Mouse (Mus musculus): Measurements from ENCODE around the gene Dnaaf3. TPM values are rescaled to one million over a fixed set of nuclear protein-coding genes. Genes with fewer than 3 reads are reported as not detected.
A peak's percentile ranks its signal among the peaks of the same experiment; 100 is the strongest.

Gene Dnaaf3
- polyA plus RNA-seq, 1 experiment from 2014 or later = 3.5 TPM

DNA sequence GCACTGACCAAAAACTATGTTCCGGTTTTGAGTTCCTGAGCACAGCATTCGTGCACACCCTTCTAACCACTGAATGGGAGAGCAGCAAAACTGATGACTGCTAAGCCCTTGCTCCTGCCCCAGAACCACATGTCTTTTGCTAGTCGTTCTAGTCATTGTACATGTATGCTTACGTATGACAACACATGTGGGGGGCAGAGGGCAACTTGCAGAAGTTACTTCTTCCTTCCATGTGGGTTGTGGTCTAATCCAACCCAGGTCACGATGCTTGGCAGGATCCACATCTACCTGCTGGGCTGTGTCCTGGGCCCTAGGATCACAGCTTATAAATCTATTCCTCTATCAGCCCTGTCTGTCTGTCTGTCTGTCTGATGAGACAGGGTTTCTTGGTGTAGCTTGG is 28.4 kb downstream of the Dnaaf3 start:
- Histone ChIP-seq H3K9me3 (replicated peaks) (no peaks in the 10 kb centered on the region), H3K27me3 (no peaks in the 10 kb centered on the region), H3K4me1 (peaks cover 36% of the 10 kb centered on the region), H3K36me3 (no peaks in the 10 kb centered on the region), H3K9ac (no peak overlapping the region), H3K4me2 (no peak overlapping the region), H3K4me3 (replicated peaks) (no peak overlapping the region), H3K27ac (0 out of 2 replicates have a peak overlapping the region, but pooled peaks have one; percentile 0)
- 83% methylated on average over 5 of the region's 5 CpGs for WGBS
- ATAC-seq (replicated peaks; ENCODE audit: low FRiP score) = no peak

DNA sequence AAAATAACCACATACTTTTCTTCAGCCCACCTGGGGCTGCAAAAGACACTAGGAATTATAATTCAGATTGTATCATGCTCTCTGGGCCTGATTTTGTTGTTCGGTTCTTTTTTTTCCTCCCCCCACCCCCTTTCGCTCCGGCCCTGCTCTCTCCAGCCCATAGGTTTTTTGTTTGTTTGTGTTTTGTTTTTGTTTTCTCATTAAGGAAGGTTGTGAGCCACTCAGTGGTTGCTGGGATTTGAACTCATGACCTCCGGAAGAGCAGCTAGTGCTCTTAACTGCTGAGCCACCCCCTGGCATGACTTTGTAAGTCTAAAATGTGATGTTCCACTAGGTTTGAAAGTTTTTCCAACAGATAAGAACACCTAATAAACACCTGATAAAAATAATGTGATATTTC is 29.2 kb downstream of the Dnaaf3 start:
- Histone ChIP-seq H3K9ac (no peak overlapping the region), H3K4me2 (no peak overlapping the region), H3K4me3 (replicated peaks) (0 out of 2 replicates have a peak overlapping the region, but pooled peaks have one; percentile 90), H3K36me3 (no peaks in the 10 kb centered on the region), H3K27ac (peak overlapping the region; percentile 91), H3K27me3 (no peaks in the 10 kb centered on the region), H3K4me1 (peaks cover 43% of the 10 kb centered on the region), H3K9me3 (replicated peaks) (no peaks in the 10 kb centered on the region)
- 86% methylated on average over 4 of the region's 4 CpGs for WGBS
- ATAC-seq (replicated peaks; ENCODE audit: low FRiP score) = no peak

DNA sequence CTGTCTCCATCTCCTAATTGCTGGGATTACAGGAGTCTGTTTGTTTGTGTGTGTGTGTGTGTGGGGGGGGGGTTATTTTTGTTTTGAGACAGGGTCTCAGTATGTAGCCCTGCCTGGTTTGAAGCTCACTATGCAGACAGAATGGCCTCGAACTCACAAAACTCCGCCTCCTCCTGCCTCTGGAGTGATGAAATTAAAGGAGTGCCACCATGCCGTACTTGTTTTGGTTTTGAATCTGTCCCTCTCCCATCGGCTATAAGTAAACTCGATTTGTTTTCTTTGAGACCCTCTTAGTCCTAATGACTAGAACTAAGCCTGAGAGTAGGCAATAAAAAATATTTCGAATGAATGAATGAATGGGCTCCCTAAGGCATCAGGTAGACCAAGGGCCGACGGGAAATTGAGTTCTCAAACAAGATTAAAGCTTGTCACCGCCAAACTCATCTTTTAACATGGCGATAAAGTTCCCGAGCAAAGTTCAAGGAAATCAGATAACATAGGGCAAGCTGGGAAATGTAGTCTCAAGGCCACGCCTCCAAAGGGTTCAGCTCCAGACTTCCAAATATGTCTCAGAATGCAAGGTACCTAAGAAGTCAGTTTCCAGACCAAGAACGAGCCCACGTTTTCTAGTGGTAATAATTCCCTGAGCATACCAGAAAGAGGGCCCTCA is 29.7 kb downstream of the Dnaaf3 start:
- ATAC-seq (replicated peaks; ENCODE audit: low FRiP score) = peak; percentile 27
- peak overlapping the region; percentile 75 for H3K4me2 ChIP-seq
- H3K27me3 ChIP-seq = no peaks in the 10 kb centered on the region
- 12% methylated on average over 14 of the region's 14 CpGs for WGBS
- H3K4me1 ChIP-seq = peaks cover 48% of the 10 kb centered on the region
- H3K4me3 ChIP-seq (replicated peaks) = peak overlapping the region; percentile 90
- no peaks in the 10 kb centered on the region for H3K9me3 ChIP-seq (replicated peaks)
- H3K36me3 ChIP-seq = no peaks in the 10 kb centered on the region
- peak overlapping the region; percentile 88 for H3K9ac ChIP-seq
- H3K27ac ChIP-seq = peak overlapping the region; percentile 91

DNA sequence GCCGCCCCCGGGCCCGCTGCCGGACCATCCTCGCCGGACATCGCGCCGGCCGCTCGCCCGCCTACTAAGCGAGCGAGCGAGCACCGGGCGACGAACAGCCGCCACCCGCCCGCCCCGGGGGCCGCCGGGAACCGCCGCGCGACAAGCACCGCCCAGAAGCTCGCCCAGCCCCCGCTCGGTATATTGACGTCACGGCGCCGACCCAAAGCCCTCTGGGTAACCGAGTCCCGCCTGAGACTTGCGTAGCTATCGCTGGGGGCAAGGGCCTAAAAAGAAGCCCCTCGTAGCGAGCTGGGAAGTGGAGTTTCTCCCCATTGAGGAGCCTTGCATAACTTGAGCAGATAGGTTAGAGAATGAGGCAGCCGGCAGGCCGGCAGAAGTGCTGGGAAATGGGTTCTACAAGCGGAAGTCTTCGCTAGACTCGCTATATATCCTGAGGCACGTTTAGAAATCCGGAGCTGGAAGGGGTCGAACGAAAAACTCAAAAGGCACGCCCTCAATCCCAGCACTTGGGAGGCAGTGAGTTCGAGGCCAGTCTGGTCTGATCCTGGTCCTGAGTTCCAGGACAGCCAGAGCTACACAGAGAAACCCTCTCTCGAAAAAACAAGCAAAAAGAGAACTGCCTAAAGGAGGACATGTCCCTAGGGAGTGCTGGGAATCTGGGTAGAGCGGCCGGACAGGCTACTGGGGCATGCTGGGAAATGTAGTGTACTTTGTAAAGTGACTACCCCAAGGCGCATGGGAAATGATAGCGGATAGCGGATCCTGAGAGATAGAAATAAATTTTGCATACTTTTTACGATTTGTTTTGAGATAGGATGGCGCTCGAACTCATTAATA is 30.5 kb downstream of the Dnaaf3 start, which contains the start of gene Ppp1r12c:
Gene Ppp1r12c, minus strand, starts transcription at position 123 of the 840 bp plus-strand sequence.
- Histone ChIP-seq H3K27ac (peak within 1 kb of the TSS; percentile 91), H3K36me3 (peaks cover 7% of the 10 kb centered on the region), H3K9ac (peak within 1 kb of the TSS; percentile 88), H3K4me3 (replicated peaks) (peak within 1 kb of the TSS; percentile 90), H3K27me3 (no peaks in the 10 kb centered on the region), H3K4me2 (peak within 1 kb of the TSS; percentile 75), H3K4me1 (peaks cover 52% of the 10 kb centered on the region), H3K9me3 (replicated peaks) (no peaks in the 10 kb centered on the region)
- peak; percentile 94 for ATAC-seq (replicated peaks; ENCODE audit: low FRiP score)
- under 1% methylated on average over 60 of the region's 62 CpGs for WGBS

DNA sequence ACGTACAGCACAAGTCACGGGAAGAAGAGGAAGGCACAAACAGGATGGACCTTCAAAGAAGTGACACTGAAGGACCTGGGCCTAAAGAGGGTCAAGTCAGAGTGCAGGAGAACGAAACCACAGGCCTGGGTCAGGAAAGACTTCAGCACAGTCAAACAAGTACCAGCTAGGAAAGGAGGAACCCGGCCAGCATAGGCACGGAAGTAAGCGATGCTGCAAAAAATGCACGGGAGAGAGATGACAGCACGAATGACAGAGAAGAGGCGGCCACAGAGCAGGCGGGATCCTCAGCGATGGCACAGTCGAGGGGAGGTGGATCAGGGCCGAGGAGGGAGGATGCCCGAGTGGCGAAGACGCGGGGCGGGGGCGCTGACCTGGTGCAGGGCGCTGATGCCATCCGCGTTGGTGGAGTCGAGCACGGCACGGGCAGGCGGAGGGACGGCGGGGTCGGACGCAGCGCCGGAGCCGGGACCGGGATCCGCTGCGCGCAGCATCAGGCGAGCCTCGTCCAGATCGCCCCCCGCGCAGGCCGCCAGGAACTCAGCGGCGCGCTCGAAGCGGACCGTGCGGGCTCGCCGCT is 31.3 kb downstream of the Dnaaf3 start:
- Histone ChIP-seq H3K4me2 (peak overlapping the region; percentile 75), H3K9me3 (replicated peaks) (no peaks in the 10 kb centered on the region), H3K36me3 (peaks cover 15% of the 10 kb centered on the region), H3K27me3 (no peaks in the 10 kb centered on the region), H3K4me1 (peaks cover 52% of the 10 kb centered on the region), H3K27ac (peak overlapping the region; percentile 91), H3K9ac (peak overlapping the region; percentile 88), H3K4me3 (replicated peaks) (peak overlapping the region; percentile 90)
- peak; percentile 65 for ATAC-seq (replicated peaks; ENCODE audit: low FRiP score)
- WGBS = under 1% methylated on average over 43 of the region's 52 CpGs

DNA sequence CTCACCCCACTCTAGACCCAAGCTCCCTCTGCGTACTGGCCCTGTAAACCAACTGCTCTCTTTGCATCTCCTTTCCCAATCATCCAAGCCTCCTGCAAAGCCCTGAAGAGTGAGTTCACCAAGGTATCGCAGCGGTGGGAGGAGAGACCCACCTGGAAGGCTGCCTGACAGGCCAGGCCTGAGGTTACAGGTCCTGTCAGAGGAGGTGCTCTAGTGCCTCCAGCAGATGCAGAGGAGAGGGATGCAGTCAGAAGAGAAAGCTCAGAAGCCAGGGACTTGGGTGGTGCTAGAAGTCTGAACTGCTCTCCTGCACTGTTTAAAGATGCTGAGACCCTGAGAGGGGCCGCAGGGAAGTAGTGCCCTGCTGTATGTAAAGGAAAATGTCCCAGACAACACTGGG is 33.2 kb downstream of the Dnaaf3 start:
- 0 out of 2 replicates have a peak overlapping the region, but pooled peaks have one; percentile 0 for H3K4me3 ChIP-seq (replicated peaks)
- H3K4me2 ChIP-seq = peak overlapping the region; percentile 9
- no peak overlapping the region for H3K9ac ChIP-seq
- H3K4me1 ChIP-seq = peaks cover 45% of the 10 kb centered on the region
- ATAC-seq (replicated peaks; ENCODE audit: low FRiP score) = no peak
- WGBS = 90% methylated on average over 4 of the region's 4 CpGs
- no peaks in the 10 kb centered on the region for H3K27me3 ChIP-seq
- peaks cover 33% of the 10 kb centered on the region for H3K36me3 ChIP-seq
- H3K9me3 ChIP-seq (replicated peaks) = no peaks in the 10 kb centered on the region
- H3K27ac ChIP-seq = no peak overlapping the region

DNA sequence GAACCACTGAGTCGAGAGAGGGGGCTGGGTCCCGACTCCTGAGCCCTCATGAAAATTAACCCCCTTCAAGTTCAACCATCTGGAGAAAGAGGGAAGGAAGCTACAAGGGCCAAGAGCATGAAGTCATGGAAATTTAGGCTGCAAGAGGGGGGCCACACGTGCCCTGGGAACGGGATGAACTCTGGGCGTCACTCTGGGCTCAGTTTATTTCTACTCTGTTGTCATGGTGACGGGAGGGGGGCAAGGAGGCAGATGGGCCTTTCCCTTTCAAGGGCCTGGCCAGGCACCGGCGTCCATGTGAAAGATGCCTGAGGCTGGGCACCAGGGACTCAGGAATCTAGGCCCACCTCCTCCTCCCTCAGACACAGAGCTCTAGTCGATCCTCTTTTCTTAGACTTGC is 34.0 kb downstream of the Dnaaf3 start:
- Histone ChIP-seq H3K9ac (no peak overlapping the region), H3K4me2 (peak overlapping the region; percentile 13; the same call in 1 of the 2 replicates), H3K9me3 (replicated peaks) (no peaks in the 10 kb centered on the region), H3K27me3 (no peaks in the 10 kb centered on the region), H3K4me3 (replicated peaks) (0 out of 2 replicates have a peak overlapping the region, but pooled peaks have one; percentile 0), H3K4me1 (peaks cover 46% of the 10 kb centered on the region), H3K27ac (0 out of 2 replicates have a peak overlapping the region, but pooled peaks have one; percentile 16), H3K36me3 (peaks cover 41% of the 10 kb centered on the region)
- WGBS = 23% methylated on average over 9 of the region's 9 CpGs
- ATAC-seq (replicated peaks; ENCODE audit: low FRiP score) = no peak

DNA sequence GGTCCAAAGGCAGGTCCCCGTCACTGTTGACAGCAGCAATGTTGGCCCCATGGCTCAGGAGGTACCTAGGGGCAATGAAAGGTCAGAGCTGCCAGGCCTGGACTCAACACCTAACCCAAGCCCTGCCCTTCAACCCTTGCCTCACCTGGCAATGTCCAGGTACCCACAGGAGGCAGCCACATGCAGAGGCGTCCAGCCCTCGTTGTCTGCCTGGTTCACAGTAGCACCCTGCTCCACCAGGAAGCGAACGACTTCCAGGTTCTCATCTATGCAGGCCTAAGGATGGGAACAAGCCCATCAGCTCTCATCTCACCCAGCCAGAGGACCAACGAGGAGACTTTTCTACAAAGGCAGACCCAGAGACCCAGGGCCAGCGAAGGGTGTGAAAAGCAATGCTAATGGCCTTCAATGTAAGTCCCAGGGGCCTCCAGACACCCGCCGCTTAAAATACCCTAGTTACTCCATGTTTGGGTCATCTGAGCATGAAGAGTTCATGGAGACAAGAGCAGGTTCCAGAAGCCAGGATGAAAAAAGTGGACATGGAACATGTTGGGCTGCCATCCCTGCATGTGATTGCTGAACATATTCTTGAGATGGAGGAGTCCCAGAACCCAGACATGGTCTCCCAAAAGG is 34.9 kb downstream of the Dnaaf3 start:
- no peak overlapping the region for H3K4me2 ChIP-seq
- no peak for ATAC-seq (replicated peaks; ENCODE audit: low FRiP score)

DNA sequence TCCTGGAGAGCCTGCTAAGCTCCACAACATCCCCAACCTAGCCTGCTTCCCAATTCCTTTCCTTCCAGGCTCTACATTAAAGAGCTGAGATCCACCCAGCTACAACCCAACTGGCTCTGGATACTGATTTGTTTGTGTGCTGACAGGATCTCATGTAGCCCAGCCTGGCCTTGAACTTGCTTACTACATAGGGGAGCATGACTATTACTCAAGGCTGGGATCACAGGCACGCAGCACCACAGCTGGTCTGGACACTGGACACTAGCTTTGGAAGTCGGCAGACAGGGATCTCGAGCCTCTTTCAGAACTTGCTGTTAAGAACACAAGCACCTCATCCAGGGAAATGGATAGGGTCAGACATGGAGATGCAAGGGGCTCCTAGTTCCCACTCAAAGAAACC is 35.8 kb downstream of the Dnaaf3 start:
- Histone ChIP-seq H3K36me3 (peaks cover 55% of the 10 kb centered on the region), H3K4me2 (no peak overlapping the region), H3K27ac (no peak overlapping the region), H3K4me1 (peaks cover 49% of the 10 kb centered on the region), H3K27me3 (no peaks in the 10 kb centered on the region), H3K4me3 (replicated peaks) (no peak overlapping the region), H3K9ac (no peak overlapping the region), H3K9me3 (replicated peaks) (no peaks in the 10 kb centered on the region)
- ATAC-seq (replicated peaks; ENCODE audit: low FRiP score) = no peak
- 85% methylated on average over 3 of the region's 3 CpGs for WGBS

More for the DNA sequence above, 34.9 kb downstream of the Dnaaf3 start:
- Histone ChIP-seq H3K4me1 (peaks cover 49% of the 10 kb centered on the region), H3K36me3 (peaks cover 48% of the 10 kb centered on the region), H3K9ac (no peak overlapping the region), H3K27ac (no peak overlapping the region), H3K4me3 (replicated peaks) (no peak overlapping the region), H3K9me3 (replicated peaks) (no peaks in the 10 kb centered on the region), H3K27me3 (no peaks in the 10 kb centered on the region)
- 92% methylated on average over 9 of the region's 9 CpGs for WGBS

DNA sequence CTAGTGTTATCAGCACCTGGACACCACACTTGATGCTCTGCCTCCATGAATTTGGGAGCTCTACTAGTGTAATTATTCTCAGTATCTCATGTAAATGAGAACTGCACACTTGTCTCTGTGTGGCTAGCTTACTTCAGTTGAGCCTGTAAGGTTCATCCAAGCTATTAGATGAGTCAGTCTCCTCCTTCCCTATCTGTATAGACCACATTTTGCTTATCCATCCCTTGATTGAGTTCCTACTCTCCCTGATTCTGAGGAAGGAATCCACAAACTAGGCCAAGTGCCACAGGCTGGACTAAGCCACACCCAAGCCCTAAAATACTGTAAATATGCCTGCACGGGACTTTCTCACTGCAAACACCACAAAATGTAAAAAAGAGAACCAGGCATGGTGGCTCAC is 38.3 kb downstream of the Dnaaf3 start:
- H3K9me3 ChIP-seq (replicated peaks) = no peaks in the 10 kb centered on the region
- H3K4me1 ChIP-seq = peaks cover 29% of the 10 kb centered on the region
- H3K36me3 ChIP-seq = peaks cover 67% of the 10 kb centered on the region
- 80% methylated on average over 1 of the region's 1 CpGs for WGBS
- H3K27me3 ChIP-seq = no peaks in the 10 kb centered on the region
- H3K9ac ChIP-seq = no peak overlapping the region
- no peak overlapping the region for H3K4me2 ChIP-seq
- no peak overlapping the region for H3K27ac ChIP-seq
- no peak overlapping the region for H3K4me3 ChIP-seq (replicated peaks)
- ATAC-seq (replicated peaks; ENCODE audit: low FRiP score) = no peak

DNA sequence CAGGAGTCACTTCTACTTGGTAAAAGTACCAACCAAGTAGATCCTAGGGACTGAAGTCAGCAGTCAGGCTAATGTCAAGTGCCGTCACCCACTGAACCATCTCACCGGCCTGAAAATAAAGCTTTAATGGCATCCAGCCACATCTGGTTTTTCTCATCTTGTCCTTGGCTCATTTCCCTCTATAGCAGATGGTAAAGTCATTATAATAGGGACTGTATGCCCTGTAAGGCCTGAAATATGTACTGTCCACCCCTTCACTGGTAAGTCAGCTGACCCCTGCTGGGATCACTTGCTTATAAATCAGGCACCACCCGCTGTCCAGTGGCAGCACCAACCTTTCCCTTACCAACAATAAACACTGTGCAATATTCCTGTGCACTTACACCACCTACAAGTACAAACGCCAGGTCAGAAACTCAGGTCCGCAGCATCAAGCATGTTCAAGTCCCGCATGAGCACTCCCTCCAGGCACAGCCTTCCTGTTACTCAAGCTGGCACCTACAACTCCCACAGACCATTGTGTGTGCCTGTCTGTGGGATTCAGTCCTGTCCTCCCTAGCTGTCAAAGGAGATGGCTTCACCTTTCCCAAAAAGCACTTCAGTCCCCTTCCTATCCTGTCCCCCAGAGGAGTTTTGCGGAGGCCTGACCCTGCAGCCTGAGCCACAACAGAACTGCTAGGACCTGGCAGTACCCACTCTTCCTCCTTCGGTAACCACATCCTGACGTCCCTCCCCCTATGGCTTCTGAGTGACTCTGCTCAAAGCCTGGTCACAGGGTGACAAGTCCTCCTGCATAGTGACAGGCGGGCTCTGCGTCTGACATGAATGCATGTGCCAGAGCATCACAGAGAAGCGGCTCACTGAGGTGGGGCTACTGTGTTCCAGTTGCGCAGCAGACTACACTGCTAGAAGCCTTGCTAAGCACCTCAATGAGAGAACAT is 39.7 kb downstream of the Dnaaf3 start:
- ATAC-seq (replicated peaks; ENCODE audit: low FRiP score) = peak; percentile 47; the same call in 1 of the 2 replicates
- H3K27ac ChIP-seq = peak overlapping the region; percentile 25
- 67% methylated on average over 13 of the region's 13 CpGs for WGBS

More for the DNA sequence above, 39.7 kb downstream of the Dnaaf3 start:
- H3K36me3 ChIP-seq = peaks cover 80% of the 10 kb centered on the region
- no peak overlapping the region for H3K4me2 ChIP-seq
- H3K9ac ChIP-seq = no peak overlapping the region
- no peaks in the 10 kb centered on the region for H3K9me3 ChIP-seq (replicated peaks)
- peaks cover 15% of the 10 kb centered on the region for H3K4me1 ChIP-seq
- H3K27me3 ChIP-seq = no peaks in the 10 kb centered on the region
- no peak overlapping the region for H3K4me3 ChIP-seq (replicated peaks)
